Mouse (Mus musculus): ENCODE measurements around the gene Itgal.

DNA sequence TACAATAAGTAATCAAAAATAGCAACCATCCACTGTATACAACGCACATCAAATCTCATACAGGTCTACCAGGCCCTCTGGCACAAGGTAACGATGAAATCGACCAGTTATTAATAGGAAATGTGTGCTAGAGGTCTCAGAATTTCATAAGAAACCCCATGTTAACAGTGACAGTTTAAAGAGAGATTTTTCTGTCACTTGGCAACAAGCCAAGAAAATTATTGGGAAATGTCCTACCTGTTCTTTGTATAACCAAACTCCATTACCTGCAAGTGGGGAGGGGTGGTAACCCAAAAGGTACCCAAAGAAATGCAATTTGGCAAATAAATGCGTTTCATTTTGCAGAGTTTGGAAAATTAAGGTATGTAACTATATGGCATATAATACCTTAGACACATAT, 62.4 kb downstream of the Itgal start:
- TF ChIP-seq CTCF (IDR thresholded peaks at IDR 0.05) (no peak), EP300 (IDR thresholded peaks at IDR 0.05) (no peak)

Data from lung, postnatal 0 days (tissue).